Mouse (Mus musculus) spleen, adult 2 months (tissue): Measurements from ENCODE around the gene Ppp1r2. TPM values are rescaled to one million over a fixed set of nuclear protein-coding genes. Genes with fewer than 3 reads are reported as not detected.

Source experiments
- DNase-seq, 2 experiments: peaks; one replicate each; pipeline versions ENCODE4 v3.0.0 to v3.0.0-alpha.2; 2012 to 2021; ENCODE audit warnings: low spot score in 2 of 2, low read depth in 1 of 2
- H3K27ac ChIP-seq: fragments of 200-500 bp; 2 replicates; pipeline ENCODE4 v1.5.1; 2012; ENCODE audit warnings: low read length, inconsistent platforms; ENCODE audit not compliant: insufficient read depth
- H3K27me3 ChIP-seq: fragments of 200-500 bp; 2 replicates; pipeline ENCODE4 v1.6.1; 2012; ENCODE audit warnings: mild to moderate bottlenecking, moderate library complexity, low read length, inconsistent platforms; ENCODE audit not compliant: control insufficient read depth, insufficient read depth
- H3K36me3 ChIP-seq: fragments of 200-500 bp; 2 replicates; pipeline ENCODE4 v1.6.1; 2012; ENCODE audit warnings: mild to moderate bottlenecking, low read length, inconsistent platforms; ENCODE audit not compliant: control insufficient read depth, insufficient read depth
- H3K4me1 ChIP-seq: fragments of 200-500 bp; 2 replicates; pipeline ENCODE4 v1.6.1; 2011; ENCODE audit warnings: inconsistent platforms; ENCODE audit not compliant: control insufficient read depth, insufficient read depth, insufficient read length
- H3K4me3 ChIP-seq: fragments of 200-500 bp; 2 replicates; pipeline ENCODE4 v1.5.1; 2011; ENCODE audit warnings: mild to moderate bottlenecking, inconsistent platforms; ENCODE audit not compliant: insufficient read depth, insufficient read length; ENCODE audit errors: extremely low read depth
- CTCF ChIP-seq: fragments of 200-500 bp; IDR thresholded peaks from 2 replicates; pipeline ENCODE4 v1.5.1; 2011; ENCODE audit warnings: mild to moderate bottlenecking, inconsistent platforms; ENCODE audit not compliant: insufficient read depth, insufficient read length, insufficient replicate concordance; ENCODE audit errors: extremely low read depth
- POLR2A ChIP-seq: fragments of 200-500 bp; IDR thresholded peaks from 2 replicates; pipeline ENCODE4 v1.6.1; 2011; ENCODE audit warnings: low read depth, low read length, inconsistent platforms
- WGBS: fragments of 180-500 bp; shearing (Covaris S2); methylation state at CpG from one replicate; pipeline ENCODE4 v1.1.7; 2018; 5-methylcytosine and 5-hydroxymethylcytosine counted together
- polyA plus RNA-seq: library from polyadenylated mRNA; depleted of rRNA; stranded (reverse); fragments of >200 nt; gene quantifications from 2 replicates; pipeline ENCODE4 v1.2.3, GENCODE M21; 2012

Ppp1r2 gene
- polyA plus RNA-seq, 1 experiment = 27.2 TPM

- WGBS = 4% methylated on average over 3 of the region's 3 CpGs
- peak overlapping the region; percentile 50 for H3K27ac ChIP-seq
- H3K36me3 ChIP-seq = no peaks in the 10 kb centered on the region
- no peak for DNase-seq
- TF ChIP-seq CTCF = no peak
- TF ChIP-seq POLR2A = no peak; the same call in 1 of the 2 replicates
- peaks cover 13% of the 10 kb centered on the region; the same call in 1 of the 2 replicates for H3K4me1 ChIP-seq
- H3K27me3 ChIP-seq = no peaks in the 10 kb centered on the region
- no peak overlapping the region for H3K4me3 ChIP-seq
Measured at GRCm38 (mm10) chr16:31234356-31234755, 40.7 kb downstream of the Ppp1r2 start.

GRCm38 (mm10) chr16:31233541-31234339 lies 41.3 kb downstream of the Ppp1r2 start:
- 4% methylated on average over 20 of the region's 20 CpGs for WGBS
- no peaks in the 10 kb centered on the region for H3K27me3 ChIP-seq
- no peak; the same call in 1 of the 2 replicates for TF ChIP-seq POLR2A
- TF ChIP-seq CTCF = no peak
- no peaks in the 10 kb centered on the region for H3K36me3 ChIP-seq
- peak; percentile 69 to 72 for DNase-seq
- H3K4me1 ChIP-seq = peaks cover 13% of the 10 kb centered on the region; the same call in 1 of the 2 replicates
- peak overlapping the region; percentile 60 for H3K27ac ChIP-seq
- H3K4me3 ChIP-seq = peak overlapping the region; percentile 26

GRCm38 (mm10) chr16:31233167-31233498 lies 41.9 kb downstream of the Ppp1r2 start:
- peak overlapping the region; percentile 26; the same call in 1 of the 2 replicates for H3K4me3 ChIP-seq
- 17% methylated on average over 4 of the region's 4 CpGs for WGBS
- no peak for DNase-seq
- H3K27me3 ChIP-seq = no peaks in the 10 kb centered on the region
- no peaks in the 10 kb centered on the region for H3K36me3 ChIP-seq
- no peak for TF ChIP-seq CTCF
- no peak for TF ChIP-seq POLR2A
- H3K4me1 ChIP-seq = peaks cover 13% of the 10 kb centered on the region; the same call in 1 of the 2 replicates
- no peak overlapping the region for H3K27ac ChIP-seq

GRCm38 (mm10) chr16:31232491-31233166 lies 42.4 kb downstream of the Ppp1r2 start:
- Histone ChIP-seq H3K27ac (no peak overlapping the region), H3K4me1 (peaks cover 13% of the 10 kb centered on the region; the same call in 1 of the 2 replicates), H3K27me3 (no peaks in the 10 kb centered on the region), H3K4me3 (no peak overlapping the region), H3K36me3 (no peaks in the 10 kb centered on the region)
- TF ChIP-seq CTCF (no peak), POLR2A (no peak)
- 79% methylated on average over 5 of the region's 5 CpGs for WGBS
- DNase-seq = no peak

GRCm38 (mm10) chr16:31231591-31231990 lies 43.5 kb downstream of the Ppp1r2 start:
- 92% methylated on average over 5 of the region's 5 CpGs for WGBS
- Histone ChIP-seq H3K4me3 (no peak overlapping the region), H3K27ac (no peak overlapping the region), H3K36me3 (no peaks in the 10 kb centered on the region), H3K4me1 (peaks cover 13% of the 10 kb centered on the region; the same call in 1 of the 2 replicates), H3K27me3 (no peaks in the 10 kb centered on the region)
- DNase-seq = no peak
- TF ChIP-seq POLR2A (no peak), CTCF (no peak)

- H3K36me3 ChIP-seq = no peaks in the 10 kb centered on the region
- no peak overlapping the region for H3K4me3 ChIP-seq
- DNase-seq = no peak
- TF ChIP-seq CTCF (no peak), POLR2A (no peak)
- H3K27me3 ChIP-seq = no peaks in the 10 kb centered on the region
- WGBS = 86% methylated on average over 1 of the region's 1 CpGs
- H3K27ac ChIP-seq = no peak overlapping the region
- no peaks in the 10 kb centered on the region for H3K4me1 ChIP-seq
Measured at GRCm38 (mm10) chr16:31227746-31228145, 47.3 kb downstream of the Ppp1r2 start.

GRCm38 (mm10) chr16:31215271-31215670 lies 59.8 kb downstream of the Ppp1r2 start:
- no peak overlapping the region for H3K4me3 ChIP-seq
- H3K27me3 ChIP-seq = no peaks in the 10 kb centered on the region
- TF ChIP-seq POLR2A = no peak
- TF ChIP-seq CTCF = no peak
- no peak for DNase-seq
- no peaks in the 10 kb centered on the region for H3K36me3 ChIP-seq
- H3K27ac ChIP-seq = no peak overlapping the region
- no peaks in the 10 kb centered on the region; the same call in 1 of the 2 replicates for H3K4me1 ChIP-seq
- 88% methylated on average over 4 of the region's 4 CpGs for WGBS
